Mouse (Mus musculus) olfactory bulb, adult 2 months (tissue): Measurements from ENCODE around the gene Rln3. TPM values are rescaled to one million over a fixed set of nuclear protein-coding genes. Genes with fewer than 3 reads are reported as not detected.

Source experiments
- H3K27ac ChIP-seq: fragments of 200-500 bp; 2 replicates; pipeline ENCODE4 v1.5.1; 2012; ENCODE audit warnings: low read depth, low read length; ENCODE audit not compliant: insufficient read depth
- H3K4me1 ChIP-seq: fragments of 200-500 bp; 2 replicates; pipeline ENCODE4 v1.6.1; 2012; ENCODE audit warnings: low read length; ENCODE audit not compliant: control insufficient read depth, insufficient read depth
- H3K4me3 ChIP-seq: fragments of 200-500 bp; 2 replicates; pipeline ENCODE4 v1.5.1; 2012; ENCODE audit warnings: mild to moderate bottlenecking, low read depth, low read length, moderate library complexity; ENCODE audit not compliant: insufficient read depth
- CTCF ChIP-seq: fragments of 200-500 bp; IDR thresholded peaks from 2 replicates; pipeline ENCODE4 v1.5.1; 2012; ENCODE audit warnings: low read depth, mild to moderate bottlenecking, low read length, moderate library complexity; ENCODE audit not compliant: insufficient read depth
- POLR2A ChIP-seq: fragments of 200-500 bp; IDR thresholded peaks from 2 replicates; pipeline ENCODE4 v1.6.1; 2012; ENCODE audit warnings: mild to moderate bottlenecking, low read depth, low read length, moderate library complexity; ENCODE audit not compliant: insufficient read depth
- WGBS: fragments of 180-500 bp; shearing (Covaris S2); methylation state at CpG from one replicate; pipeline ENCODE4 v1.1.7; 2018; 5-methylcytosine and 5-hydroxymethylcytosine counted together
- polyA plus RNA-seq: library from polyadenylated mRNA; stranded (reverse); fragments of >200 nt; gene quantifications from 2 replicates; pipeline ENCODE4 v1.2.4, GENCODE M21; 2012; ENCODE audit warnings: low replicate concordance; ENCODE audit not compliant: missing spikeins, insufficient read depth, insufficient read length

Rln3 gene
- polyA plus RNA-seq, 1 experiment = not detected

- TF ChIP-seq POLR2A = no peak
- TF ChIP-seq CTCF = no peak
- Histone ChIP-seq H3K4me1 (peaks cover 27% of the 10 kb centered on the region), H3K27ac (no peak overlapping the region), H3K4me3 (no peak overlapping the region)
- WGBS = 70% methylated on average over 12 of the region's 12 CpGs
These were observed 41.7 kb downstream of the Rln3 start for GRCm38 (mm10) chr8:84002957-84003611.

GRCm38 (mm10) chr8:84001281-84002000 is 43.4 kb downstream of the Rln3 start, which contains the start of gene 1700067K01Rik:
Gene 1700067K01Rik (plus strand): TSS chr8:84001502.
- Histone ChIP-seq H3K4me1 (peaks cover 27% of the 10 kb centered on the region), H3K4me3 (no peak within 1 kb of the TSS), H3K27ac (no peak within 1 kb of the TSS)
- WGBS = 61% methylated on average over 61 of the region's 61 CpGs
- TF ChIP-seq CTCF = no peak
- TF ChIP-seq POLR2A = no peak

GRCm38 (mm10) chr8:83999825-84000224 is 45.0 kb downstream of the Rln3 start:
- WGBS = 93% methylated on average over 2 of the region's 2 CpGs
- TF ChIP-seq POLR2A = no peak
- TF ChIP-seq CTCF = no peak
- H3K4me3 ChIP-seq = no peak overlapping the region
- peaks cover 24% of the 10 kb centered on the region for H3K4me1 ChIP-seq
- H3K27ac ChIP-seq = no peak overlapping the region

GRCm38 (mm10) chr8:83999057-83999705 is 45.6 kb downstream of the Rln3 start:
- TF ChIP-seq CTCF = no peak
- no peak for TF ChIP-seq POLR2A
- H3K4me1 ChIP-seq = peaks cover 20% of the 10 kb centered on the region
- no peak overlapping the region for H3K27ac ChIP-seq
- no peak overlapping the region; the same call in 1 of the 2 replicates for H3K4me3 ChIP-seq
- WGBS = 72% methylated on average over 16 of the region's 16 CpGs

GRCm38 (mm10) chr8:83998231-83999056 is 46.4 kb downstream of the Rln3 start:
- Histone ChIP-seq H3K4me3 (peak overlapping the region; percentile 69), H3K27ac (no peak overlapping the region), H3K4me1 (peaks cover 20% of the 10 kb centered on the region)
- TF ChIP-seq CTCF (peak; percentile 54), POLR2A (no peak)
- 18% methylated on average over 92 of the region's 92 CpGs for WGBS

- Histone ChIP-seq H3K4me1 (peaks cover 12% of the 10 kb centered on the region), H3K27ac (peak within 1 kb of the TSS; percentile 65), H3K4me3 (peak within 1 kb of the TSS; percentile 77)
- WGBS = 14% methylated on average over 103 of the region's 112 CpGs
- no peak; the same call in 1 of the 2 replicates for TF ChIP-seq POLR2A
- TF ChIP-seq CTCF = no peak
These were observed 47.2 kb downstream of the Rln3 start, which contains the start of gene Samd1 for GRCm38 (mm10) chr8:83997511-83998141. Gene Samd1 (plus strand): TSS chr8:83997672.

GRCm38 (mm10) chr8:83996567-83997505 is 48.0 kb downstream of the Rln3 start:
- under 1% methylated on average over 58 of the region's 103 CpGs for WGBS
- H3K4me3 ChIP-seq = peak overlapping the region; percentile 77
- peaks cover 12% of the 10 kb centered on the region for H3K4me1 ChIP-seq
- TF ChIP-seq POLR2A (peak; percentile 55), CTCF (no peak)
- peak overlapping the region; percentile 42 for H3K27ac ChIP-seq
